Mouse (Mus musculus): ENCODE measurements around the gene Olfr701. TPM values are rescaled to one million over a fixed set of nuclear protein-coding genes. Genes with fewer than 3 reads are reported as not detected.

Olfr701 gene
- not detected in 2 replicates for polyA plus RNA-seq (2016; fragmentation: Nextera tagmentation; extraction: Ambion mirVana)

GRCm38 (mm10) chr7:106813829-106814228, at the start of gene Olfr701:
TSS of gene Olfr701 (plus strand) at chr7:106814129.
- Histone ChIP-seq H3K36me3 (replicated peaks) (no peaks in the 10 kb centered on the region), H3K9ac (no peak within 1 kb of the TSS), H3K4me3 (replicated peaks) (no peak within 1 kb of the TSS), H3K27me3 (no peaks in the 10 kb centered on the region), H3K9me3 (no peaks in the 10 kb centered on the region), H3K4me2 (no peak within 1 kb of the TSS), H3K27ac (no peak within 1 kb of the TSS), H3K4me1 (no peaks in the 10 kb centered on the region)
- ATAC-seq (ENCODE audit: low FRiP score) = no peak
- WGBS = 83% methylated on average over 2 of the region's 2 CpGs

GRCm38 (mm10) chr7:106788330-106788729, 25.6 kb upstream of the Olfr701 start:
- no peak overlapping the region for H3K4me3 ChIP-seq (replicated peaks)
- H3K4me1 ChIP-seq = no peaks in the 10 kb centered on the region
- no peak for ATAC-seq (ENCODE audit: low FRiP score)
- H3K36me3 ChIP-seq (replicated peaks) = no peaks in the 10 kb centered on the region
- H3K4me2 ChIP-seq = no peak overlapping the region
- H3K27ac ChIP-seq = no peak overlapping the region
- H3K27me3 ChIP-seq = no peaks in the 10 kb centered on the region
- no peaks in the 10 kb centered on the region for H3K9me3 ChIP-seq
- H3K9ac ChIP-seq = no peak overlapping the region

GRCm38 (mm10) chr7:106793098-106793497, 20.8 kb upstream of the Olfr701 start, which contains the start of gene Olfr699:
TSS of gene Olfr699 (minus strand) at chr7:106793198.
- H3K27ac ChIP-seq = no peak within 1 kb of the TSS
- no peak within 1 kb of the TSS for H3K4me2 ChIP-seq
- H3K36me3 ChIP-seq (replicated peaks) = no peaks in the 10 kb centered on the region
- no peaks in the 10 kb centered on the region for H3K9me3 ChIP-seq
- WGBS = 85% methylated on average over 1 of the region's 1 CpGs
- no peak within 1 kb of the TSS for H3K9ac ChIP-seq
- H3K4me3 ChIP-seq (replicated peaks) = no peak within 1 kb of the TSS
- no peaks in the 10 kb centered on the region for H3K27me3 ChIP-seq
- no peak for ATAC-seq (ENCODE audit: low FRiP score)
- no peaks in the 10 kb centered on the region for H3K4me1 ChIP-seq

GRCm38 (mm10) chr7:106808734-106809133, 5.2 kb upstream of the Olfr701 start, which contains the start of gene Olfr700:
TSS of gene Olfr700 (minus strand) at chr7:106808834.
- Histone ChIP-seq H3K36me3 (replicated peaks) (no peaks in the 10 kb centered on the region), H3K27ac (no peak within 1 kb of the TSS), H3K4me1 (no peaks in the 10 kb centered on the region), H3K4me2 (no peak within 1 kb of the TSS), H3K4me3 (replicated peaks) (no peak within 1 kb of the TSS), H3K9me3 (no peaks in the 10 kb centered on the region), H3K9ac (no peak within 1 kb of the TSS), H3K27me3 (no peaks in the 10 kb centered on the region)
- 90% methylated on average over 1 of the region's 1 CpGs for WGBS
- ATAC-seq (ENCODE audit: low FRiP score) = no peak

GRCm38 (mm10) chr7:106815775-106816174, 1.8 kb downstream of the Olfr701 start:
- H3K4me2 ChIP-seq = no peak overlapping the region

GRCm38 (mm10) chr7:106818414-106818813, 4.5 kb downstream of the Olfr701 start:
- H3K4me2 ChIP-seq = no peak overlapping the region
- no peaks in the 10 kb centered on the region for H3K9me3 ChIP-seq
- H3K4me1 ChIP-seq = no peaks in the 10 kb centered on the region
- no peaks in the 10 kb centered on the region for H3K27me3 ChIP-seq
- ATAC-seq (ENCODE audit: low FRiP score) = no peak
- no peak overlapping the region for H3K4me3 ChIP-seq (replicated peaks)
- no peak overlapping the region for H3K27ac ChIP-seq
- no peaks in the 10 kb centered on the region for H3K36me3 ChIP-seq (replicated peaks)
- H3K9ac ChIP-seq = no peak overlapping the region

More at GRCm38 (mm10) chr7:106815775-106816174, 1.8 kb downstream of the Olfr701 start:
- no peak for ATAC-seq (ENCODE audit: low FRiP score)
- 69% methylated on average over 2 of the region's 2 CpGs for WGBS
- Histone ChIP-seq H3K36me3 (replicated peaks) (no peaks in the 10 kb centered on the region), H3K27ac (no peak overlapping the region), H3K4me1 (no peaks in the 10 kb centered on the region), H3K9ac (no peak overlapping the region), H3K27me3 (no peaks in the 10 kb centered on the region), H3K9me3 (no peaks in the 10 kb centered on the region), H3K4me3 (replicated peaks) (no peak overlapping the region)

GRCm38 (mm10) chr7:106833793-106834192, 19.9 kb downstream of the Olfr701 start, which contains the start of gene Olfr702:
TSS of gene Olfr702 (minus strand) at chr7:106833893.
- no peak within 1 kb of the TSS for H3K27ac ChIP-seq
- H3K4me3 ChIP-seq (replicated peaks) = no peak within 1 kb of the TSS
- H3K9me3 ChIP-seq = no peaks in the 10 kb centered on the region
- H3K4me2 ChIP-seq = no peak within 1 kb of the TSS
- no peak for ATAC-seq (ENCODE audit: low FRiP score)
- no peaks in the 10 kb centered on the region for H3K4me1 ChIP-seq
- no peaks in the 10 kb centered on the region for H3K36me3 ChIP-seq (replicated peaks)
- H3K9ac ChIP-seq = no peak within 1 kb of the TSS
- H3K27me3 ChIP-seq = no peaks in the 10 kb centered on the region

GRCm38 (mm10) chr7:106843060-106843459, 29.1 kb downstream of the Olfr701 start, which contains the start of gene Olfr703:
TSS of gene Olfr703 (plus strand) at chr7:106843360.
- 68% methylated on average over 2 of the region's 2 CpGs for WGBS
- no peak within 1 kb of the TSS for H3K4me3 ChIP-seq (replicated peaks)
- ATAC-seq (ENCODE audit: low FRiP score) = no peak
- no peaks in the 10 kb centered on the region for H3K9me3 ChIP-seq
- no peaks in the 10 kb centered on the region for H3K4me1 ChIP-seq
- no peak within 1 kb of the TSS for H3K27ac ChIP-seq
- no peaks in the 10 kb centered on the region for H3K36me3 ChIP-seq (replicated peaks)
- no peak within 1 kb of the TSS for H3K9ac ChIP-seq
- no peaks in the 10 kb centered on the region for H3K27me3 ChIP-seq
- H3K4me2 ChIP-seq = no peak within 1 kb of the TSS

- Histone ChIP-seq H3K27ac (no peak within 1 kb of the TSS), H3K4me3 (replicated peaks) (no peak within 1 kb of the TSS), H3K36me3 (replicated peaks) (no peaks in the 10 kb centered on the region), H3K9ac (no peak within 1 kb of the TSS), H3K27me3 (no peaks in the 10 kb centered on the region), H3K9me3 (no peaks in the 10 kb centered on the region), H3K4me2 (no peak within 1 kb of the TSS), H3K4me1 (no peaks in the 10 kb centered on the region)
- no peak for ATAC-seq (ENCODE audit: low FRiP score)
Measured at GRCm38 (mm10) chr7:106862885-106863284, 49.0 kb downstream of the Olfr701 start, which contains the start of gene Olfr704. TSS of gene Olfr704 (plus strand) at chr7:106863185.

Other genes starting within 250 kb of the Olfr701 start
- gene Olfr693, start 133.5 kb upstream of the Olfr701 start, polyA plus RNA-seq (2016; fragmentation: Nextera tagmentation; extraction: Ambion mirVana) = not detected in 2 replicates
- not detected in 2 replicates for gene Olfr694, start 122.3 kb upstream of the Olfr701 start, polyA plus RNA-seq (2016; fragmentation: Nextera tagmentation; extraction: Ambion mirVana)
- not detected in 2 replicates for gene Olfr695, start 97.7 kb upstream of the Olfr701 start, polyA plus RNA-seq (2016; fragmentation: Nextera tagmentation; extraction: Ambion mirVana)
- gene Olfr697, start 71.7 kb upstream of the Olfr701 start, polyA plus RNA-seq (2016; fragmentation: Nextera tagmentation; extraction: Ambion mirVana) = not detected in 2 replicates
- not detected in 2 replicates for gene Olfr698, start 58.7 kb upstream of the Olfr701 start, polyA plus RNA-seq (2016; fragmentation: Nextera tagmentation; extraction: Ambion mirVana)
- gene Olfr699, start 20.9 kb upstream of the Olfr701 start, polyA plus RNA-seq (2016; fragmentation: Nextera tagmentation; extraction: Ambion mirVana) = not detected in 2 replicates
- gene Olfr700, start 5.3 kb upstream of the Olfr701 start, polyA plus RNA-seq (2016; fragmentation: Nextera tagmentation; extraction: Ambion mirVana) = not detected in 2 replicates
- not detected in 2 replicates for gene Olfr702, start 19.8 kb downstream of the Olfr701 start, polyA plus RNA-seq (2016; fragmentation: Nextera tagmentation; extraction: Ambion mirVana)
- not detected in 2 replicates for gene Olfr703, start 29.2 kb downstream of the Olfr701 start, polyA plus RNA-seq (2016; fragmentation: Nextera tagmentation; extraction: Ambion mirVana)
- gene Olfr704, start 49.1 kb downstream of the Olfr701 start, polyA plus RNA-seq (2016; fragmentation: Nextera tagmentation; extraction: Ambion mirVana) = not detected in 2 replicates
- gene Olfr705, start 62.8 kb downstream of the Olfr701 start, polyA plus RNA-seq (2016; fragmentation: Nextera tagmentation; extraction: Ambion mirVana) = not detected in 2 replicates
- not detected in 2 replicates for gene Olfr706, start 74.0 kb downstream of the Olfr701 start, polyA plus RNA-seq (2016; fragmentation: Nextera tagmentation; extraction: Ambion mirVana)
- gene Olfr707, start 87.1 kb downstream of the Olfr701 start, polyA plus RNA-seq (2016; fragmentation: Nextera tagmentation; extraction: Ambion mirVana) = not detected in 2 replicates
- not detected in 2 replicates for gene Olfr1532-ps1, start 93.9 kb downstream of the Olfr701 start, polyA plus RNA-seq (2016; fragmentation: Nextera tagmentation; extraction: Ambion mirVana)
- not detected in 2 replicates for gene Olfr709-ps1, start 118.1 kb downstream of the Olfr701 start, polyA plus RNA-seq (2016; fragmentation: Nextera tagmentation; extraction: Ambion mirVana)
- not detected in 2 replicates for gene Olfr710, start 134.2 kb downstream of the Olfr701 start, polyA plus RNA-seq (2016; fragmentation: Nextera tagmentation; extraction: Ambion mirVana)
- gene Olfr6, start 149.8 kb downstream of the Olfr701 start, polyA plus RNA-seq (2016; fragmentation: Nextera tagmentation; extraction: Ambion mirVana) = not detected in 2 replicates
- gene Olfr711, start 161.3 kb downstream of the Olfr701 start, polyA plus RNA-seq (2016; fragmentation: Nextera tagmentation; extraction: Ambion mirVana) = not detected in 2 replicates
- not detected in 2 replicates for gene Olfr2, start 191.9 kb downstream of the Olfr701 start, polyA plus RNA-seq (2016; fragmentation: Nextera tagmentation; extraction: Ambion mirVana)
- gene Olfr713, start 217.0 kb downstream of the Olfr701 start, polyA plus RNA-seq (2016; fragmentation: Nextera tagmentation; extraction: Ambion mirVana) = not detected in 2 replicates